Mouse (Mus musculus): ENCODE measurements around the gene Nxf7. TPM values are rescaled to one million over a fixed set of nuclear protein-coding genes. Genes with fewer than 3 reads are reported as not detected.
"Not testable (repeated sequence)": the region's sequence is repeated elsewhere in the genome, so short reads cannot be mapped to it uniquely, and the experiment has no call there.

Gene Nxf7
- polyA plus RNA-seq (2015; fragmentation: Nextera tagmentation; extraction: Ambion mirVana), result not detected in 2 replicates

GRCm38 (mm10) chrX:135598677-135599076 lies at the start of gene Nxf7:
Gene Nxf7, minus strand, starts transcription at chrX:135598777.
- ATAC-seq, result no peak
- no peak within 1 kb of the TSS for H3K27ac ChIP-seq (ENCODE audit: low read length)
- H3K27me3 ChIP-seq (ENCODE audit: control insufficient read depth, insufficient read depth, low read depth, low read length), result no peaks in the 10 kb centered on the region
- no peaks in the 10 kb centered on the region for H3K36me3 ChIP-seq (ENCODE audit: control insufficient read depth, insufficient read depth, low read length)
- no peak within 1 kb of the TSS for H3K4me3 ChIP-seq (ENCODE audit: low read depth, low read length)
- no peaks in the 10 kb centered on the region for H3K9me3 ChIP-seq (replicated peaks; ENCODE audit: control insufficient read depth, low read length, poor library complexity, severe bottlenecking)
- H3K4me1 ChIP-seq (ENCODE audit: control insufficient read depth, insufficient read depth, low read length), result no peaks in the 10 kb centered on the region
- H3K9ac ChIP-seq (ENCODE audit: low read depth, low read length), result no peak within 1 kb of the TSS
- no peak within 1 kb of the TSS for H3K4me2 ChIP-seq (ENCODE audit: low read length)
- 79% methylated on average over 2 of the region's 2 CpGs for WGBS

GRCm38 (mm10) chrX:135627605-135628004 lies 29.0 kb upstream of the Nxf7 start, which contains the start of gene Prame:
Gene Prame, minus strand, starts transcription at chrX:135627705.
- no peaks in the 10 kb centered on the region for H3K9me3 ChIP-seq (replicated peaks; ENCODE audit: control insufficient read depth, low read length, poor library complexity, severe bottlenecking)
- no peaks in the 10 kb centered on the region for H3K4me1 ChIP-seq (ENCODE audit: control insufficient read depth, insufficient read depth, low read length)
- no peaks in the 10 kb centered on the region for H3K27me3 ChIP-seq (ENCODE audit: control insufficient read depth, insufficient read depth, low read depth, low read length)
- H3K36me3 ChIP-seq (ENCODE audit: control insufficient read depth, insufficient read depth, low read length), result no peaks in the 10 kb centered on the region
- 91% methylated on average over 11 of the region's 11 CpGs for WGBS
- H3K9ac ChIP-seq (ENCODE audit: low read depth, low read length), result no peak within 1 kb of the TSS
- no peak for ATAC-seq
- no peak within 1 kb of the TSS for H3K4me3 ChIP-seq (ENCODE audit: low read depth, low read length)
- H3K27ac ChIP-seq (ENCODE audit: low read length), result no peak within 1 kb of the TSS
- H3K4me2 ChIP-seq (ENCODE audit: low read length), result no peak within 1 kb of the TSS

GRCm38 (mm10) chrX:135601298-135602029 lies 2.9 kb upstream of the Nxf7 start:
- 65% methylated on average over 3 of the region's 3 CpGs for WGBS
- not testable (repeated sequence) for H3K9ac ChIP-seq (ENCODE audit: low read depth, low read length); H3K4me3 ChIP-seq (ENCODE audit: low read depth, low read length); H3K4me1 ChIP-seq (ENCODE audit: control insufficient read depth, insufficient read depth, low read length); H3K27ac ChIP-seq (ENCODE audit: low read length); H3K9me3 ChIP-seq (replicated peaks; ENCODE audit: control insufficient read depth, low read length, poor library complexity, severe bottlenecking); H3K36me3 ChIP-seq (ENCODE audit: control insufficient read depth, insufficient read depth, low read length); H3K27me3 ChIP-seq (ENCODE audit: control insufficient read depth, insufficient read depth, low read depth, low read length); H3K4me2 ChIP-seq (ENCODE audit: low read length); ATAC-seq

DNA sequence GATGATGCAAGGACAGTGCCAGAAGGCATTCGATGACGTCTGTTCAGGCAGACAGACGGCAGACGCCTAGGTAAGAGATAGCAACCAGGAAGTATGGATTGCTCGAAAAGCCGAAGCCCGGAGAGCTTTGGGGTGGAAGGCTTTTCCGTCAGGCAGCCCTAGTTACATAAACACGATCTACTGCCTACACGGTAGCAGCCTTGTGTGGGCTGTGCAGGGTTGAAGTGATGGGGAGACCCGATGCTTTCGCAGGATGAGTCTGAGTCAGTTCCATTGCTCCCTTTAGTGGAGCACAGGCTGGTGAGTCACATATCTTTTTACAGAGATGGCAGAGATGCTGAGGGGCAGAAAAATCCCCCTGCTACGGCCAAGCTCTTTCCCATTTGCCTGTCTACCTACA lies 481 bp downstream of the Nxf7 start:
- 92% methylated on average over 13 of the region's 13 CpGs for WGBS
- Histone ChIP-seq H3K4me1 (ENCODE audit: control insufficient read depth, insufficient read depth, low read length) (no peaks in the 10 kb centered on the region), H3K4me2 (ENCODE audit: low read length) (no peak overlapping the region), H3K4me3 (ENCODE audit: low read depth, low read length) (no peak overlapping the region), H3K27ac (ENCODE audit: low read length) (no peak overlapping the region), H3K9me3 (replicated peaks; ENCODE audit: control insufficient read depth, low read length, poor library complexity, severe bottlenecking) (no peaks in the 10 kb centered on the region), H3K9ac (ENCODE audit: low read depth, low read length) (no peak overlapping the region), H3K27me3 (ENCODE audit: control insufficient read depth, insufficient read depth, low read depth, low read length) (no peaks in the 10 kb centered on the region), H3K36me3 (ENCODE audit: control insufficient read depth, insufficient read depth, low read length) (no peaks in the 10 kb centered on the region)
- ATAC-seq, result no peak

- ATAC-seq, result no peak
- 100% methylated on average over 1 of the region's 1 CpGs for WGBS
- Histone ChIP-seq H3K27ac (ENCODE audit: low read length) (no peak overlapping the region), H3K9me3 (replicated peaks; ENCODE audit: control insufficient read depth, low read length, poor library complexity, severe bottlenecking) (no peaks in the 10 kb centered on the region), H3K4me3 (ENCODE audit: low read depth, low read length) (no peak overlapping the region), H3K36me3 (ENCODE audit: control insufficient read depth, insufficient read depth, low read length) (no peaks in the 10 kb centered on the region), H3K4me2 (ENCODE audit: low read length) (no peak overlapping the region), H3K27me3 (ENCODE audit: control insufficient read depth, insufficient read depth, low read depth, low read length) (no peaks in the 10 kb centered on the region), H3K9ac (ENCODE audit: low read depth, low read length) (no peak overlapping the region), H3K4me1 (ENCODE audit: control insufficient read depth, insufficient read depth, low read length) (no peaks in the 10 kb centered on the region)
These were observed 22.2 kb downstream of the Nxf7 start for GRCm38 (mm10) chrX:135576412-135576811.

DNA sequence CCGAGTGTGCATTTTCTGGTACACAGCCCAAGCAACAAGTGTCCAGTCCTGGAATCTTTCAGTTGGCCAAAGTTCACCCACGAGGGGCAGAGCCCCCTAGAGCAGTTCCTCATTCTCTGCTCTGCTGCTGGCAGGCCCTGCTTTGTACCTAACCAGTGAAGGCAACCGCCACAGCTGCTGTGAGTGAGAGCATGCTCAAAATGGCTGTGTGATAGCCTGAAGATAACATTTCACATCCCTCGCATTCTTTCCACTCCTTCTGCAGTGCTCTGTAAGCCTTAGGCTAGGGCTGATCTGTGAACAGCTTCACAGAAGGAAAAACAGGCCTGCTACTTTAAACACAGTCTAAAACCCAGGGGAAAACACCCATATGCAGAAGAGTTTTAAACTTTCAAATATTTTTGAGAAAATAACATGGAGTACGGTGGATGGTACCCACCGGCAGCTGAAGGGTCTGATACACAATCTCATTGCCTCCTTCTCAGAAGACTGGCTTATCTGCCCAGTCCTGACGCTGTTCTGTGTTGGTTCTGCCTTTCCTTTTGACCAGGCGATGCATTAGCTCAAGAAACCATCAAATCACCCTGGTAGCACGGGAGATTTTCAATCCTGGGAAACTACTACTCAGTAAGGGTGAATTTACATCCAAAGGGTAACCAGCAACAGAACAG lies 23.5 kb downstream of the Nxf7 start:
- ATAC-seq; H3K4me1 ChIP-seq (ENCODE audit: control insufficient read depth, insufficient read depth, low read length); H3K36me3 ChIP-seq (ENCODE audit: control insufficient read depth, insufficient read depth, low read length); H3K27ac ChIP-seq (ENCODE audit: low read length); H3K9ac ChIP-seq (ENCODE audit: low read depth, low read length); H3K4me2 ChIP-seq (ENCODE audit: low read length); H3K27me3 ChIP-seq (ENCODE audit: control insufficient read depth, insufficient read depth, low read depth, low read length); H3K9me3 ChIP-seq (replicated peaks; ENCODE audit: control insufficient read depth, low read length, poor library complexity, severe bottlenecking); H3K4me3 ChIP-seq (ENCODE audit: low read depth, low read length): not testable (repeated sequence)
- 80% methylated on average over 8 of the region's 9 CpGs for WGBS

DNA sequence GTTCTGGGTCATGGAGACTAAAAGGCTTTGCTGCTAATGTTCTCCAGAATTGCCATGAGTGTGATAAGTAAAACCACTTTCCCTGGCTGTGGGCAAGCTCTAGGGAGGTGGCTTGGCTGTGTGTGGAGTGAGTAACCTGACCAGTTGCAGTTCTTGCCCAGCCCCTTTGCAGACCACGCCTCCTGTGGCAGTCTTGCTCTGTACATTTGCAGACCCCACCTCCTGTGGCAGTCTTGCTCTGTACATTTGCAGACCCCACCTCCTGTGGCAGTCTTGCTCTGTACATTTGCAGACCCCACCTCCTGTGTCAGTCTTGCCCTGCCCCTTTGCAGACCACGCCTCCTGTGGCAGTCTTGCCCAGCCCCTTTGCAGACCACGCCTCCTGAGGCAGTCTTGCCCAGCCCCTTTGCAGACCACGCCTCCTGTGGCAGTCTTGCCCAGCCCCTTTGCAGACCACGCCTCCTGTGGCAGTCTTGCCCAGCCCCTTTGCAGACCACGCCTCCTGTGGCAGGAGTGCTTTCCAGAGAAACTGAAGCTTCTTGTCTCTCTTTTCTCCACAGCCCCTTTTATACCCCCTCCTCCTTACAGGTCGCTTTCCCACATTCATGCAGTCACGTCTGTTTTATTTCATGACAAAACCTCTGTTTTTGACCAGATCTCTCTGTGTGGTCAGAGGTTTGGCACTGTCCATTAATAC lies 24.2 kb downstream of the Nxf7 start:
- H3K9ac ChIP-seq (ENCODE audit: low read depth, low read length); H3K4me3 ChIP-seq (ENCODE audit: low read depth, low read length); H3K4me2 ChIP-seq (ENCODE audit: low read length); H3K27ac ChIP-seq (ENCODE audit: low read length); H3K4me1 ChIP-seq (ENCODE audit: control insufficient read depth, insufficient read depth, low read length); H3K36me3 ChIP-seq (ENCODE audit: control insufficient read depth, insufficient read depth, low read length); H3K9me3 ChIP-seq (replicated peaks; ENCODE audit: control insufficient read depth, low read length, poor library complexity, severe bottlenecking); H3K27me3 ChIP-seq (ENCODE audit: control insufficient read depth, insufficient read depth, low read depth, low read length); ATAC-seq: not testable (repeated sequence)
- WGBS, result 25% methylated on average over 8 of the region's 8 CpGs

DNA sequence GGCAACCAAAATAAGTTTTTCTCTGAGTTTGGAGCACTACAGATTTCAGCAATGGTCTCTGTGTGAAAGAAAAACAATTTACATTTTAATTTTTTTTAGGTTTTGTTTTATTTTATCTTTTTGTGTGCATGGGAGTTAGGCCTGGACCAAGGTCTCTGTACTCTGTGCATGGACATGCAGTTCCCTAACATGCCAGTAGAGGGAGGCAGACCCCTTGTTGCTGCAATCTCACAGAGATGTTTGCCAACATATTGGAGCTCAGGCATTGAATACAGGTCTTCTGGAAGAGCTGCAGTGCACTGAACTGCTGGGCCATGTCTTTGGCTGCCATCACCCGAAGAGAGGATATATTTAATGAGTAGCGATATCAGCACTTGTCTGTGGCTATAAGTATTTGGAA lies 29.1 kb downstream of the Nxf7 start:
- not testable (repeated sequence) for H3K36me3 ChIP-seq (ENCODE audit: control insufficient read depth, insufficient read depth, low read length); H3K4me1 ChIP-seq (ENCODE audit: control insufficient read depth, insufficient read depth, low read length); H3K4me3 ChIP-seq (ENCODE audit: low read depth, low read length); H3K9ac ChIP-seq (ENCODE audit: low read depth, low read length); H3K9me3 ChIP-seq (replicated peaks; ENCODE audit: control insufficient read depth, low read length, poor library complexity, severe bottlenecking); H3K27ac ChIP-seq (ENCODE audit: low read length); H3K27me3 ChIP-seq (ENCODE audit: control insufficient read depth, insufficient read depth, low read depth, low read length); H3K4me2 ChIP-seq (ENCODE audit: low read length)
- ATAC-seq, result peak; percentile 82
- 25% methylated on average over 1 of the region's 2 CpGs for WGBS

- not testable (repeated sequence) for H3K4me1 ChIP-seq (ENCODE audit: control insufficient read depth, insufficient read depth, low read length); H3K4me2 ChIP-seq (ENCODE audit: low read length); H3K9ac ChIP-seq (ENCODE audit: low read depth, low read length); ATAC-seq; H3K27me3 ChIP-seq (ENCODE audit: control insufficient read depth, insufficient read depth, low read depth, low read length); H3K27ac ChIP-seq (ENCODE audit: low read length); H3K36me3 ChIP-seq (ENCODE audit: control insufficient read depth, insufficient read depth, low read length); H3K4me3 ChIP-seq (ENCODE audit: low read depth, low read length); H3K9me3 ChIP-seq (replicated peaks; ENCODE audit: control insufficient read depth, low read length, poor library complexity, severe bottlenecking)
- 62% methylated on average over 4 of the region's 4 CpGs for WGBS
These were observed 33.6 kb downstream of the Nxf7 start for GRCm38 (mm10) chrX:135564934-135565333.

Data from midbrain, embryonic 16.5 days (tissue).